Mouse (Mus musculus): ENCODE data around the gene C2cd2l. TPM values are rescaled to one million over a fixed set of nuclear protein-coding genes. Genes with fewer than 3 reads are reported as not detected.
"Not testable (repeated sequence)": the region's sequence is repeated elsewhere in the genome, so short reads cannot be mapped to it uniquely, and the experiment has no call there.

C2cd2l gene
- total RNA-seq, 4 experiments from 2014 or later = 42.6 to 60.5 (median 49.9) TPM

- DNase-seq = no peak
Observed at GRCm38 (mm10) chr9:44335331-44336092, 15.4 kb upstream of the C2cd2l start.

DNA sequence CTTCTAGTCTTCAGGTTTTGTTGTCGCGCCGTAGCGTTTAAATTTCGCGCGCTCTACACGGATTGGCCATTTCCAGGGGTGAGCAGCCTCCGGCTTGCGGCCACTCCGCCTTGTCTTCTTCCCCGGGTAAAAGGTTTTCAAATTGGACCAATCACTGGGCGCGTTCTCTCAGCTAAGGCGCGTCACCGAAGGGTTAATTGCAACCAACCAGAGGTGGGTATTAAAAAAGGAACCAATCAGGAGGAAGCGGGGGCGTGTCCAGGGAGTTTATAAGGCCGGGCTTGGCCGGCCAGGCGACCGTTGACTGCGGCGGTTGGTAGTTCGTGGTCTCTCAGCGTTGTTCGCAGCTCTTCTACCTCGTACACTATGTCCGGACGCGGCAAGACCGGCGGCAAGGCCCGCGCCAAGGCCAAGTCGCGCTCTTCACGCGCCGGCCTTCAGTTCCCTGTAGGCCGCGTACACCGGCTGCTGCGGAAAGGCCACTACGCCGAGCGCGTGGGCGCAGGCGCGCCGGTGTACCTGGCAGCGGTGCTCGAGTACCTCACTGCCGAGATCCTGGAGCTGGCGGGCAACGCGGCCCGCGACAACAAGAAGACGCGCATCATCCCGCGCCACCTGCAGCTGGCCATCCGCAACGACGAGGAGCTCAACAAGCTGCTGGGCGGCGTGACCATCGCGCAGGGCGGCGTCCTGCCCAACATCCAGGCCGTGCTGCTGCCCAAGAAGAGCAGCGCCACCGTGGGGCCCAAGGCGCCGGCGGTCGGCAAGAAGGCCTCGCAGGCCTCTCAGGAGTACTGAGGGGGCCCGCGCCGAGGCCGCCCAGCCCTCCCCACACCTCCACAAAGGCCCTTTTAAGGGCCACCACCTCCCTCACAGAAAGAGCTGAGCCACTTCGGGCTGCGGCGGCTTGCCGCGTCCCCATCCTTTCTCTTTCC lies 14.6 kb upstream of the C2cd2l start, which contains the start of gene H2afx:
TSS of gene H2afx (plus strand) at position 299 of the 935 bp plus-strand sequence.
- DNase-seq = peak; percentile 99

GRCm38 (mm10) chr9:44332918-44333638 lies 13.0 kb upstream of the C2cd2l start:
- no peak for DNase-seq

GRCm38 (mm10) chr9:44330736-44331135 lies 10.7 kb upstream of the C2cd2l start:
- DNase-seq = no peak

- DNase-seq = no peak
Observed at GRCm38 (mm10) chr9:44327926-44328325, 7.8 kb upstream of the C2cd2l start.

GRCm38 (mm10) chr9:44327064-44327711 lies 7.1 kb upstream of the C2cd2l start:
- no peak for DNase-seq

- peak; percentile 87 for DNase-seq
Observed at GRCm38 (mm10) chr9:44326371-44327063, 6.4 kb upstream of the C2cd2l start.

GRCm38 (mm10) chr9:44325768-44326370 lies 5.8 kb upstream of the C2cd2l start, which contains the start of gene Dpagt1:
TSS of gene Dpagt1 (plus strand) at chr9:44326019.
- DNase-seq = no peak

DNA sequence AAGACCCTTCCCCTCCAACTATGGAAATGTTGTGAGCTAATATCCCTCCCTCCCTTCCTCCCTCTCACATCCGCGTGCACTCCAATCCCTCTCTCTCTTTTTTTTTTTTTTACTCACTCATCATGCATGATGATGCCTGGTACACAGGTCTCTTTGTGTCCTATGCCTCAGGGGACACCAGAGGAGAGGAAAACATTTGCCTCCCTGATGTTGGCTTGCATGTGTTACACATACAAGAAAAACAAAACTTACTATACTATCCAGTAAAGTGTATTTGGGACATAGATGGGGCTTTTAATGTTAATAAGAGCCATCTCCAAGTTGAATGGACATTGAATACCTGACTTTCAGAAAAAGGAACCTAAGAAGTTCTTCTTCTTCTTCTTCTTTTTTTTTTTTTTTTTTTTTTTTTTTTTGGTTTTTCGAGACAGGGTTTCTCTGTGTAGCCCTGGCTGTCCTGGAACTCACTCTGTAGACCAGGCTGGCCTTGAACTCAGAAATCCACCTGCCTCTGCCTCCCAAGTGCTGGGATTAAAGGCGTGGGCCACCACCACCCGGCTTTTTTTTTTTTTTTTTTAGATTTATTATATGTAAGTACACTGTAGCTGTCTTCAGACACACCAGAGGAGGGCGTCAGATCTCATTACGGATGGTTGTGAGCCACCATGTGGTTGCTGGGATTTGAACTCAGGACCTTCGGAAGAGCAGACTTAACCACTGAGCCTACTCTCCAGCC lies 5.1 kb upstream of the C2cd2l start:
- not testable (repeated sequence) for DNase-seq

DNA sequence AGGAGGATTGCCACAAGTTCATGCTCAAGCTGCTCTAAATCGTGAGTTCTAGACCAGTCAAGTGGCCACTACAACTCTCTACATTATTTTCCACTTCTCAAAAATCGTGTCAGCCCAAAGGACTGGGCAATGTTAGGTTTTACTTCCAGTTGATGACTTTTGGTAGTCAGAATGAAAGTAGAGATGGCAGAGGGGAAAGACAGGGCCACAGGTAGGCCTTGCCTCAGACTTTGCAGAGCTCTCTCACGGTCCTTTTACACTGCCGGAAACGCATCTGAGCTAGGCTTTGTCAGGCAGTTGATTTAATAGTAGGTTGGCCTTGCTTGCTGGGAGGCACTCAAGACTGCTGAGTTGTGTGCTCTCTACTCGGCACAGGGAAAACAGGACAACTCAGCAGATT lies 4.1 kb upstream of the C2cd2l start:
- DNase-seq = peak; percentile 64

GRCm38 (mm10) chr9:44323656-44324055 lies 3.6 kb upstream of the C2cd2l start:
- not testable (repeated sequence) for DNase-seq

- no peak for DNase-seq
Observed at GRCm38 (mm10) chr9:44320799-44321133, 681 bp upstream of the C2cd2l start.

DNA sequence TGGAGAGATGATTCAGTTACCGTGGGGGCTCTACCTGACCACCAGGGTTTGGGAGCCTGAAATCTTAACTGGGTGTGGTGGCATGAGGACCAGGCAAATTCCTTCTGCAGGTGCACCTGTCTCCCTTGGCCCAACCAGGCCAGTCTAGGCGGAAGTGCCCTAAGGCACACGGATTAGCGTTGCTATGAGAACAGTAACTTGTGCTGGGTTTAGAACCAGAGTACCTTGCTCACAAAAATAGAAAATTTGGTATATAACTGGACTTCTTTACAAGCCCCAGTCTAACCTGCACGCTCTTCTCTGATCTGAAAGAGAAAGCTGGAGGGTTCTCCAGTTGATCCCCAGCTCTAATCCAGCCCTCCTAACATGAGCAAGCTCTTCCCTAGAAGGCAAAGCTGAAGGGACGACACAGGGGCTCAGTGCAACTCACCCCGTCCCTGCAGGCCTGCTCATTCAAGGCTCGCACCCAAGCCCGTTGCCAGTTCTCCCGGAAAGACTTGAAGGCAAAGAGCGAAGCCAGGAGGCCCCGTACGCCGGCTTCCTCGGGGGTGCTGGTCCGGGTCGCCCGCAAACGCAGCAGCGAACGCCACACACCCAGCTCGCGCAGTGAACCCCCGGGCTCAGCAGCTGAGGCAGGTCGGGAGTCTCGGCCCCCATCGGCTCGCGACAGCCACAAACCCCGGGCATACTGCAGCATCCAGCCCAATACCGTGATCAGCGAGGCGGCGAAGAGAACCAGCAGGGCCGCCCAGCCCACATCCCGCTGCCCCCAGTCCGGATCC lies 789 bp downstream of the C2cd2l start:
- no peak for DNase-seq

- no peak for DNase-seq
Observed at GRCm38 (mm10) chr9:44318826-44319095, 1.3 kb downstream of the C2cd2l start.

- no peak for DNase-seq
Observed at GRCm38 (mm10) chr9:44318076-44318825, 1.8 kb downstream of the C2cd2l start.

GRCm38 (mm10) chr9:44317452-44317851 lies 2.6 kb downstream of the C2cd2l start:
- DNase-seq = no peak

DNA sequence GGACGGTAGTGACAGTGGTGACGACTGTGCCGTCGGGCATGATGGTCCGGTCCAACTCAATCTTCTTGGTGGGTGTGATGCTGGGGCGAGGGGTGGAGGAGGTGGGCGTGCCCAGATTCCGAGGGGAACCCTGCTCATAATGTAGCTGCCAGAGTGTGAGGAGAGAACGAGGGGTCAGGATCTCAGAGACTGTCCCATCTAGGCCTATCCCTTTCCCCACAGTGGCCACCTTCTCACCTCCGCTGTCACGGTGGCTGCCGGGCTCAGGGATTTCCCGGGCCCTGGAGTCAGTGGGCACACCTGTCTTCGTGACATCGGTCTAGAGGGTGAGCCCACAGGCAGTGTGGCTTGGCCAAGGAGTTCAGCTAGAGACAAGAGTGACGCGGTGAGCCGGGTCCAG lies 5.2 kb downstream of the C2cd2l start:
- DNase-seq = no peak

DNA sequence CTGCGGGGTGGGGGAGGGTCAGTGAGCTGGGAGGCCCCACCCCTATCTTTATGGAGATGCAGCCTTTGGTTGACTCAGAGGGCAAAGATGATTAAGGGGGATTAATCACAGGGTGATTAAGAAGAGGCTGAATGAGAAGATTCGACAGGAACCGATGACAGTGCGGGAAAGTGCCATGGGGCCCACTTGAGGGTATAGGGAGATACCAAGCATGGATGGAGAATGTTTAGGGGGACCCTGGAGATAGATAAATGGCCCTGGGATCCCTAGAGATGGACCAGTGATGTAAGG lies 5.9 kb downstream of the C2cd2l start:
- no peak for DNase-seq
